Mouse (Mus musculus) intestine, postnatal 0 days (tissue): ENCODE data around the gene Oas1g. TPM values are rescaled to one million over a fixed set of nuclear protein-coding genes. Genes with fewer than 3 reads are reported as not detected.

Experiments used
- ATAC-seq: fragments of 200-750 bp; cut with Nextera tagmentation; 2 replicates; pipeline ENCODE4 v1.8.0; 2017; ENCODE audit warnings: mild to moderate bottlenecking, moderate TSS enrichment, moderate library complexity
- H3K27ac ChIP-seq: fragments of 300-500 bp; sonication (generic); 2 replicates; pipeline ENCODE4 v1.5.1; 2014; ENCODE audit warnings: mild to moderate bottlenecking, low read depth, low read length, moderate library complexity
- H3K27me3 ChIP-seq: fragments of 300-500 bp; sonication (generic); replicated peaks from 2 replicates; pipeline ENCODE4 v1.6.1; 2014; ENCODE audit warnings: low read length, mixed read lengths; ENCODE audit not compliant: control insufficient read depth, insufficient read depth
- H3K36me3 ChIP-seq: fragments of 300-500 bp; sonication (generic); 2 replicates; pipeline ENCODE4 v1.6.1; 2014; ENCODE audit warnings: mild to moderate bottlenecking, moderate library complexity; ENCODE audit not compliant: control insufficient read depth, insufficient read depth
- H3K4me1 ChIP-seq: fragments of 300-500 bp; sonication (generic); replicated peaks from 2 replicates; pipeline ENCODE4 v1.6.1; 2014; ENCODE audit warnings: antibody characterized with exemption, low read length, mixed read lengths; ENCODE audit not compliant: control insufficient read depth, insufficient read depth
- H3K4me2 ChIP-seq: fragments of 300-500 bp; sonication (generic); replicated peaks from 2 replicates; pipeline ENCODE4 v1.6.1; 2014; ENCODE audit warnings: low read depth, mild to moderate bottlenecking, moderate library complexity
- H3K4me3 ChIP-seq: fragments of 300-500 bp; sonication (generic); 2 replicates; pipeline ENCODE4 v1.5.1; 2014; ENCODE audit warnings: low read depth, low read length
- H3K9ac ChIP-seq: fragments of 300-500 bp; sonication (generic); 2 replicates; pipeline ENCODE4 v1.6.1; 2014; ENCODE audit warnings: mild to moderate bottlenecking, low read depth, low read length
- H3K9me3 ChIP-seq: fragments of 300-500 bp; sonication (generic); 2 replicates; pipeline ENCODE4 v1.6.1; 2016; ENCODE audit warnings: mixed run types; ENCODE audit not compliant: control insufficient read depth
- CTCF ChIP-seq: sonication (generic); IDR thresholded peaks from 2 replicates; pipeline ENCODE4 v1.5.1; 2016; ENCODE audit warnings: low read depth, mild to moderate bottlenecking, control low read depth, antibody characterized with exemption, moderate library complexity
- WGBS: fragments of 180-500 bp; shearing (Covaris S2); extraction: QIAGEN DNeasy Blood & Tissue Kit; methylation state at CpG from one replicate; pipeline ENCODE4 v1.1.7; 2014; 5-methylcytosine and 5-hydroxymethylcytosine counted together
- microRNA-seq: library from miRNA; unstranded; fragments of <30 nt; microRNA quantifications from one replicate; pipeline ENCODE4, GENCODE M21; 2016
- polyA plus RNA-seq: library from polyadenylated mRNA; unstranded; fragments of >200 nt; fragmentation: Nextera tagmentation; extraction: Ambion mirVana; gene quantifications from 2 replicates; pipeline ENCODE4 v1.2.1, GENCODE M21; 2015

The Oas1g gene
- polyA plus RNA-seq, 1 experiment from 2014 or later, result 31.8 TPM

- Histone ChIP-seq H3K4me1 (no peaks in the 10 kb centered on the region), H3K9ac (no peak overlapping the region), H3K4me3 (no peak overlapping the region), H3K27me3 (no peaks in the 10 kb centered on the region), H3K4me2 (no peak overlapping the region), H3K36me3 (no peaks in the 10 kb centered on the region), H3K27ac (no peak overlapping the region), H3K9me3 (no peaks in the 10 kb centered on the region)
- 78% methylated on average over 4 of the region's 4 CpGs for WGBS
- no peak for TF ChIP-seq CTCF
- no peak for ATAC-seq
Observed at GRCm38 (mm10) chr5:120831031-120831430, 56.4 kb downstream of the Oas1g start.

Small RNA genes lying within 50 kb of the gene (microRNA-seq; reads per million reads assigned to microRNA genes)
- not detected for gene Gm22907

Other genes starting within 250 kb of the Oas1g start
- gene Rasal1, start 238.8 kb downstream of the Oas1g start, polyA plus RNA-seq, result 3.0 and 5.1 TPM in 2 replicates
- 2.3 and 2.5 TPM in 2 replicates for gene Dtx1, start 175.7 kb downstream of the Oas1g start, polyA plus RNA-seq
- gene Oas2, start 137.8 kb downstream of the Oas1g start, polyA plus RNA-seq, result 0.23 and 0.41 TPM in 2 replicates
- gene Oas3, start 110.0 kb downstream of the Oas1g start, polyA plus RNA-seq, result 0.66 and 0.78 TPM in 2 replicates
- 0.10 TPM in 1 of 2 replicates, not detected in the other for gene Oas1e, start 92.1 kb downstream of the Oas1g start, polyA plus RNA-seq
- gene Oas1c, start 75.1 kb downstream of the Oas1g start, polyA plus RNA-seq, result 1.0 and 1.2 TPM in 2 replicates
- not detected in 2 replicates for gene Oas1f, start 40.2 kb downstream of the Oas1g start, polyA plus RNA-seq
- gene Oas1h, start 26.2 kb downstream of the Oas1g start, polyA plus RNA-seq, result not detected in 2 replicates
- 65.4 and 65.6 TPM in 2 replicates for gene Oas1a, start 19.9 kb upstream of the Oas1g start, polyA plus RNA-seq
- 0.18 and 0.25 TPM in 2 replicates for gene Oas1d, start 26.9 kb upstream of the Oas1g start, polyA plus RNA-seq
- gene Rph3a, start 122.5 kb upstream of the Oas1g start, polyA plus RNA-seq, result 0.48 and 0.77 TPM in 2 replicates